Mouse (Mus musculus) forelimb bud, embryonic 11.5 days (tissue): ENCODE data around the gene Prkcb.
A peak's percentile ranks its signal among the peaks of the same experiment; 100 is the strongest.

Experiments
- DNase-seq: peaks from one replicate; pipeline ENCODE4 v3.0.0-alpha.2; 2012; ENCODE audit warnings: low read depth, low spot score

Gene Prkcb

DNA sequence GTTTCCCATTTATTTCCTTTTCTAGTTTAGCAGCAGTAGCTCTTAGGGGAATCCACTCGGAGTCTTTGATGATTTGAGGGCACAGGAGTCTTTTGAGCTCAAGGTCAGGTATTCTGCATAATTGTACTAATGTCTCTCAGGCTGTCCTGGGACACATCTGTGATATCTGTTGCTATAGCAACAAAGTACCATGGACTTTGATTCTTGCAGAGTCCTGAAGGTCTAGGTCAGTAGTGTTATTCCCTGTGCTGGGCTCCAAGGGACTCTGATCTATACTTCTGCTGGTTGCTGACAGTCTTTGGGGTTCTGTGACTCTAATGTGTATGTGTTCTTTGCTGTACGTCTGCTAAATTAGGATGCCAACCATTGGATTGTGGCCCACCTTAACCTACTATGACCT lies 171.5 kb downstream of the Prkcb start:
- no peak for DNase-seq

DNA sequence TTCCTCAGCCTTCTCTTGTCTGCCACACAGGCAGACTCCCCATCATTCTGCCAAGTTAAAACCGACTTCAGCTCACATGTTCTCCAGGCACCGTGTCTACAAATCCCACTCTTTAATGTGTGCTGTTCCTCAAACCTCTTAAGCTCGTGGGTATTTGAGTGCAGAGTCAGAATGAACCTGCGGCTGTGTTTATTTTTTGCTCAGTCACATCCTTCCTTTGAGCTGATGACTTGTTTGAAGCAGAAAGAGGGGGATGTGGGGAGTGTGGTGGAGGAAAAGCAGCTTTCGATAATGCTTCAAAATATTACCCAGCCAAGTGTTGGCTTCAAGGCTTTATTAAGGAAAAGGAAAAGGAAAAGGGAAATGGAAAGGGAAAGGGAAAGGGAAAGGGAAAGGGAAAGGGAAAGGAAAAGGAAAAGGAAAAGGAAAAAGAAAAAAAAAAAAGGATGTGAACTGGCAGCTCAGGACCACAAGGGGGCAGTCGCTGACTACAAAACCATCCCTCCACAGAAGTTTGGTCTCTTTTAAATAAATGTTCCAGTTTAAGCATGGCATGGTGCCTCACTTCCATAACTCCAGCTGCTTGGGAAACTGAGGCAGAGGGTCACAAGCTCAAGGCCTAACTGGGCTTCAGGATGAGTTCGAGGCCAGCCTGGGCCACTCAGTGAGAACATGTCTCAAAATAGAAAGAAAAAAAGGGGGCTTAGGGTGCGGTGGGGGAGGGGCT lies 177.4 kb downstream of the Prkcb start:
- DNase-seq: peak; percentile 40

DNA sequence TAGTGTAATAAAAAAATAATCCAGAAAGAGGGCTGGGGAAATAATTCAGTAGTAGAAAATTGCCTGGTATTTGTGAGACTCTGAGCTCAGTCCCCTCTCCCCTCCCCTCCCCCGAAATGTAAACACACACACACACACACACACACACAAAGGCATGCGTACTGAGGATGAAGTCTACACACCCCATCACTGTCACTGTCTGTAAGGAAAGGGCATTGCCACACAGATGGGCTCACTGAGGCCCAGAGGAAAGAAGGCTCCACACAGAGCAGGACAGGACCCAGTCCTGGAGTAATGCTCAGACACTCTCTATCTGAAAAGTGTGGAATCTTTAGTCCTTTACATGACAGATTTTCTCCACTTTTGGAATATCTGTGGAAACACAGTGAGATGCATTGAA lies 178.2 kb downstream of the Prkcb start:
- no peak for DNase-seq

DNA sequence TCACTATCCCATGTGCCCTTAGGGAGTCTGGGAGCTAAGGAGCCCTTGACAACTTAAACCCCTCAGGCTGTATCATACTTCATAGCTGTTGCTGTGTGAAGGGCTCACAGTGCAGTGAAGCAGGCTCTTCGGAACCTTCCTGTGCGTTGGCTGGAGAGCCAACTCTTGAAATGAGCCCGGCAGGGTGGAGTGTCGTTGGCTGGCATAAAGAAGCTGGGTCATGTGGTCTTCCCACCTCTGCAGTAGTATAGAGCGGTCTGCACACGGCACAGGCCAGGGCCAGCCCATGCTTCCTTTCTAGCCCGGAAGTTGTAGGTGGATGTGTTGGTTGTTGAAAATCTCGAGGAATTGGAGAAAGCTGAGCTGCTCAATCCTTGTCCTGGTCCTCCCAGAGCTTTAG lies 179.3 kb downstream of the Prkcb start:
- no peak for DNase-seq

DNA sequence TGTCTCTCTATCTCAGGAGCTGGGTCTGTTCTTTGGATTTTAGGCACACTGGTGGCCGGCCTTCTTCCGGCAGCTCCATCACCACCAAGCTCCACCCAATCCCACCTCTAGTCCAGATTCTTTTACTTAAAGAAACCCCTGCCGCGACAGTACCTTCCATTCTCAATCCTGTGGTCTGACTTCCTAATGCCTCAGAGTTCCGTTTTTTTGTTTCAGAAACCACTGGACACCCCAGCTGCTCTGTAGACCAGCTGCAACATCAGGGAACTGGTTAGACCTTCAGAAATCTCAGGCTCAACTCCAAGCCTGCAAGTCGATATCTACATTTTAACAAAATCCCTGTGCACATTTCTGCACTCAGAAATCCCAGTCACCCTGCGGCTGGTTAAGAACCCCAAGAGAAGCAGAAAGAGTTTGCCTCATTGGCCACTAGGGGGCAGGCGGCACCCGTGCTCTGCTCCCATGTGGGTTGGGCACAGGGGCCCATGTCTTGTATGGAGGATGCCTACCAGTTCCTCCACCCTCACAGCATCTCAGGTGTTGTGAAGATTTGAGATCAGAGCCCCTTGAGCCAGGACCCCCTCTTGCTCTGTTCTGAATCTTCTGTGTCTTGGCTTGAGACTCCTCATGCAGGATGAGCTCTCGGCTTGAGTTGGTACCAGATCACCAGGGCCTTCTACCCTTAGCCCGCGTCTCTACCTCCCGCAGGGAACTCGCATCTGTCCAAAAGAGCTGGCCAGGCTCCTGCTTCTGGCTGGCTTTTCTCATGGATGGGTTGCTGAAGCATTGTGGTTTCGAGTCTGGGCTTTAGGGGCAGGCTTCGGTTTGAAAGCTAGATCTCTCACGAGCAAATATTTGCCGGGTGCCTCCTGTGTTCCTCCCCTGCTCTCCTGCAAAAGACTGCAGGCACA lies 182.1 kb downstream of the Prkcb start:
- peak; percentile 58 for DNase-seq

DNA sequence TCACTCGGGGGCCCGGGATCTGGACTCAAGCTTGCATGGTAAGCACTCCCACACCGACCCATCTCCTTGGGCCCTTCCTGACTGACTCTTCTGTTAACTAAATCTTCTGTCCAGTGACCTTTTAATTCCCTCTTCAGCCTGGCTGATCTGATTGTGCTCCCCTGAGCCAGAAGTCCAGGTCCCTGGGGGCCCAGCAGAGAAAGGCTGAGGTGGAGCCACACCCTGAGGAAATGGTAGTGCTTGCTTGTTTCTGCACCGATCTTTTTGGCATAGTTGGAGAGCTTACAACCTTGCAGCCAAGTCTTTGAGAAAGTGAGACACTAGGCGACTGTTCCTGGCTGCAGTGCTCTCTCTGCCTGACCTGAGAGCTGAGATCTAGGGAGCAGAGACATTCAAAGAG lies 183.7 kb downstream of the Prkcb start:
- no peak for DNase-seq

DNA sequence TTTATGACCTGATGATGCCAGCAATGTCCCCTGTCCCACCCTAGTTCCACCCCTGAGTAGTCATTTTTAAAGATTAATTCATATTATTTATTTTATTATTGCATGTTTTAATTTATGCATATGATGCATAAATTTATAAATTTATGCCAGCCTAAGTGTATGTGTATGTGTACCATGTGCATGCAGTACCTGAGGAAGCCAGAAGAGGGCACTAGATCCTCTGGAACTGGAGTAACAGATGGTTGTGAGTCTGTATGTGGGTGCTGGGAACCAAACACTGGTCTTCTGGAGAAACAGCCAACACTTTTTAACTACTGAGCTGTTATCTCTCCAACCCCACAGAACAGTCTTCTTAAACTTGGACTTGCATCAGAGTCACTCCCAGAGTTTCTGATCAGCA lies 186.5 kb downstream of the Prkcb start:
- no peak for DNase-seq

DNA sequence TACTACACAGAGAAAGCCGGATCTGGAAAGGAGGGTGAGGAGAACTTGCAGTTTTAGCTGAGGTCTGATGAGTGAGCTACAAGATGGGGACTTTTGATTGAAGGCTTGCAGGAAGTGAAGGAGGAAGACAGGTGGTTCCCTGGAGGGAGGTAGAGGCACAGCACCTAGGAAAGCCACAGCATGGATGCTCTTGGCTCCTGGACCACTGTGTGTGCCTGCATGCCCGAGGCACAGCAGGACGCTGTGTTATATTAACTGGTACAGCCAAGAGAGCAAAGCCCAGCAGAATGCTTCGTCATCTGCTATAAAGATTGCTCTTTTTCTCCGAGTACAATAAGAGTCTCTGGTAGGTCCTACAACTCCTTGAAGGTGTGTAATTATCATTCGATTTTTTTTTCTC lies 188.1 kb downstream of the Prkcb start:
- DNase-seq: no peak

DNA sequence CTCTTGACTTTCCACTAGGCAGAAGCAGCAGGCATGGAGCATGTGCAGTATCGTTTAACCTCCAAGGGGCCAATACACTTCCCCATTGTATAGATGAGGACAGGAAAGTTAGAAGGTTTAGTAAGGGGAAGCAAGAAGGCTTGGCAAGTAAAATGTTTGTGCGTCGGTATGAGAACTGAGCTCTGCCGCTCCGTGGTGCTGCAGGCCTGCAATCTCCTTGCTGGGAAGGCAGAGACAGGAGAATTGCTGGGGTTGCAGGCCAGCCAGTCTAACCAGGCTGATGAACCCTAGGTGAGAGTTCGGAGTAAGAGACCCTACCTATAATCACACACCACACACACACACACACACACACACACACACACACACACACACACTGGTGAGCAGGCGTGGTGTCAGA lies 188.6 kb downstream of the Prkcb start:
- DNase-seq: no peak

DNA sequence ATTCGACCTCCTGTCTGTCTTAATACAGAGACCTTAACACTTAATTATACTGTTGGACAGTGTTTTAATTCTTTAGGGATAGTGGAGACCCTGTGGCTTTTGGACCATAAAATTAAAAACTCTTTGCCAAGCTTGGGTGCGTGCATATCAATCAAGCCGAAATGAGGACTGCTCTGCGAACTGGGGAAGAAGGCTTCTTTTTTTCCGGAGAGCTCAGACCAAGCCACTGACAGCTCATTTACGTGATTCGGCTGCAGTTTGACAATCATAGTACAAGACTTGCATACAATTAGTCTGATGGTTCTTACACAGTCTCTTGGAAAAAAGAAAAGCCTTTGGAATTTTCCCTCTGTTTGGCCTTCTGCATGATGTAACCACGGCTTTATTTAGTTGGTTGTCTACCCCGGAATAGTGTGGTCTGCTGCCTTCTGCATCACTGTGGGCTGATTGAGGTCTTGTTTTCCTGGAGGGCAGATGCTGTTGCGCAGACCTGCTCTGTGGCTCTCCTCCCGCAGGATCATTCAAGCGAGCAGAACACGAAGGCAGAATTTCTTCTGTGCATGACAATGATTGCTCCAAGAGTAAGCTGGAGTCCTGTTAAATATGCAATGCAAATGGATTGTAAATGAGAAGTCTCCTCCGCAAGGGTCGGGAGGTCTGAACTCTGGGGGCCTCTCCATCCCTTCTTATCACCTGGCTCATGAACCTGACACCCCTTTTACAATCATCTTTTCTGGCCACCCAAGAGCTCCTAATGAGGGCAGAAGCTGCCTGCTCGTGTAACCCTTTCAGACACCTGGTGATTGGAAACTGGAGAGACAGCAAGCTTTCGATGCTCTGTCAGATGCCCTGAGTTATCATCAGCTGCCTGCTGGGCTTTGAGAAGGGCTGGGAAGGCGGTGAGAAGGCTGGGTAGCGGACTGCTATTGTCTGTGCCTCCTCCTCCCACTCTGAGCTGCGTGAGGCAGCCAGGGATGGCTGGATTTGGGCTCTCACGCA lies 189.3 kb downstream of the Prkcb start:
- DNase-seq: no peak

DNA sequence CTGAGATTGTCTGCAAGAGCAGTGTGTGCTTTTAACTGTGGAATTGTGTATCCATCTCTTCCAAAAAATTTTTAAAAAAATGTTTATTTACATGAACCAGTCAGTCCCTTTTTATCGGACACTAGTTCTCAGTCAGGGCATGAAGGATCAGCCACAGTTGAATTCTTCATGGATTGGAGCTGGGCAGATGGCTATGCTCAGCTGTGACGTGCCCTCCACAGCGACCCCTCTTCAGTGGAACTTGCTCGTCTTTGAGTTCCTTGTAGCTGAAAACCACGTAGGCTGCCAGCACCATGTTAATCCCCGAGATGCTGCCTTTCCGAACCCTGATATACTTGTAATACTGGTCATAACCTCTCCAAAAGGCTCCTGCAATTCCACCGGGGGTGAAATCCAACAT lies 195.4 kb downstream of the Prkcb start:
- no peak for DNase-seq

DNA sequence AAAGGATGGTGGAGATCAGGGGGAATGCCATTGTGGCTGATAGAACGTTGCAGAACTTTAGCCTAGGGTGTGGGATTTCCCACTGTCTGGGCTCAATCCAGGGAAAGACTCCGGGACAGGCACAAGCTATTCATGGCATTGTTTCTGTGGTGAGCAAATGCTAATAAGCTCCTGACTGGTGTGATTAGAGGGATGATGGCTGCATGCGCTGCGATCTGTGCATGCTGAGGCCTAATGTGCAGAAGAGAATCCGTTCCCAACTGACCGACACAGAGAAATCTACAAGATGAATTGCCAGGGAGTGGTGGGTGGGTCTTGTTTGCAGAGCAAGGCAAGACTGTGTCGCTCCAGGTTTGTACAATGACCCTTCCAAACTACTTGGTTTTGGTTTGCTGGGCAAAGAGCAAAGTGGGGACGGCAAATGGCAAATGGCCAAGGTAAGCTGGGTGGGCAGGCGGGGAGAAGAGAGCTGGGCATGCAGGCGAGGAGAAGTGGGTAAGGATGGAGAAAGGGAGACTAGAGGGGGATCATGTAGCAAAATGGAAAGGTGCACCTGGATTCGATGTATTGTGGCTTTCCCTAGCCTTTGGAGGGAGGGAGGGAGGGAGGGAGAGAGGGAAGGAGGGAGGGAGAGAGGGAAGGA lies 199.5 kb downstream of the Prkcb start:
- DNase-seq: no peak

DNA sequence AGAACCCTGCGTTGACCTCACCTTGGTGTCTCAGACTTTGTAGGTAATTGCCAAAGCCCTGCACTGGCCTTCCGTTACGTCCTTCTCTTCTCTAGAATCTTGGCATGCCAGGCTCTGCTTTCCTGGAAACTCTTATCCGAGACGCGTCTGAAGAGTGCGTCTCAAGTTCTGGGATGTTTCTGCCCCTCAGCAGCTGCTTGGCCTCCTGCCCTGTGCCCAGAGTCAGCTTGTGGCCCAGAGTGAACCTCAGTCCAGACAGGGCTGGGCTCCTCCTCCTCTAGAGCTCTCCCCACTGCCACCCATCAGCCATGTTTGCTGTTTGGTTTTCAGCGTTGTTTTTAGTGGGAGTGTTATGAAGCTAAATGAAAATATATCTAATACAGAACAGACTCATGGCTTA lies 203.5 kb downstream of the Prkcb start:
- no peak for DNase-seq

DNA sequence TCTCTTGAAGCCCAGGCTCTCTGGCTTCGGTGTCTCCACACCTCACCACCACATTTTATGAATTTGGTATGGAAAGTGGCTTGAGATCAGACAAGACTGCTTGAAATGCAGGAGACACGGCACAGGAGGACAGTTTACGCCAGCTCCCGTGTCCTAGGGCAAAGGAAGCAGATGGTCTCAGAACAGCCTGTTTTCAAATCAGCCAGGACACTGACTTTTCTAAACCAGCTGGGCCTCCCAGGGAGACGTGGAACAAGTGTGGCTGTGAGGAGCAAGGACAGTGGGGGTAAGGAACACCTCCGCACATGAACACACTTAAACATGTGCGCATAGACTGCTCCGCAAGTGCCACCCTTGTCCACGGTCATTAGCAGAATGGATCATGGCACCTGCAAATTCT lies 204.4 kb downstream of the Prkcb start:
- no peak for DNase-seq

DNA sequence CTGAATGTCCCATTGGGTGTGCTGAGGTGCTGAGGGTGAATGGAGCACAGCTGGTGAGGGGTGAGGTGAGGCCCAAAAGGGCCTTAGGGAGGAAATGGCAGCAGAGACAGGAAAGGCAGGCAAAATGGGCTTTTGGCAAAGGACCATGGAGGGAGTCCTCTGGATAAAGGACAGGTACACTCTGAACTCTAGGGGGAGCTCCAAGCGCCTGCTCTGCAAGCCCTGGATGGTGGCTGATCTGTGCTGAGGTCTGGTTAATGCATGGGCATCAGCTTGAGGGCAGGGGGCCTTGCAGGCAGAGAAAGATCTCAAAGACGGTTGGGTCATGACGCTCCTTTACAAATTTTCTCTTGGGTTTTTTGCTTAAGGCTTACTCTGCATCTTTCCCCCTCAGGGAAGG lies 205.5 kb downstream of the Prkcb start:
- DNase-seq: peak; percentile 30

DNA sequence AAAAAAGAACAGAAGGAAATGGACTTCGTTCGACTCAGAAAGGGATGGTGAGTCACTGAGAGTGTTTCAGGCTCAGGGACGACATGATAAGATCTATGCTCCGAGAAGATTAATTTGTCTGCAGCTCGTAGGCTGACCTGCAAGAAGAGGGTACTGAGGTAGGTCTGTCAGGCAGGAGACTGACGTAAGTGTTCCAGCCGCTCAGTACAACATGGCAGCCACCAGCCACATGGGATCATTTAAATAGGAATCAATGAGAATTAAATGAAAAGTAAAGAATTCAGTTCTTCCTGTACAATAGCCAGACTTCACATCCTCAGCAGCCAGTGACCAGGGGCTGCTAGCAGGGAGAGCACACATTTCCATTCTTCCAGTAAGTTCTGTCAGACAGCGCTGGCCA lies 209.0 kb downstream of the Prkcb start:
- no peak for DNase-seq

DNA sequence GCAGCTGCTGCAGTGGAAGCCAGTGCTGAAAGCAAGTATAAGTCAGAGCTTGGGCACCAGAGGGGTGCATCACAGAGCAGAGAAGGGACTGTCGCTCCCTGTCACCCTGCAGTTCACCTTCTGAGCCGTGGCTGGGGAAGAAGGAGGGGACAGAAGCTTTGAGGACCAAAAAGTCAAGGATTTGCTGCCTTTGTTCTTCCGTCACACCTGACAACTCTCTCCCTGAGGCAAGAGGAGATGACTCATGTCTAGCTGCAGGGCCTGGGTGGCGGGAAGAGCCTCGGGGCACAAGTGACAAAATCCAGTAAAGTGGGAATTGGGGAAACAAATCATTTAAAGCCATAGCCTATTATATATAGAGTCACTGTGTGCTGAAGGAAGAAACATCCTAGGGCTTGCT lies 209.9 kb downstream of the Prkcb start:
- no peak for DNase-seq

DNA sequence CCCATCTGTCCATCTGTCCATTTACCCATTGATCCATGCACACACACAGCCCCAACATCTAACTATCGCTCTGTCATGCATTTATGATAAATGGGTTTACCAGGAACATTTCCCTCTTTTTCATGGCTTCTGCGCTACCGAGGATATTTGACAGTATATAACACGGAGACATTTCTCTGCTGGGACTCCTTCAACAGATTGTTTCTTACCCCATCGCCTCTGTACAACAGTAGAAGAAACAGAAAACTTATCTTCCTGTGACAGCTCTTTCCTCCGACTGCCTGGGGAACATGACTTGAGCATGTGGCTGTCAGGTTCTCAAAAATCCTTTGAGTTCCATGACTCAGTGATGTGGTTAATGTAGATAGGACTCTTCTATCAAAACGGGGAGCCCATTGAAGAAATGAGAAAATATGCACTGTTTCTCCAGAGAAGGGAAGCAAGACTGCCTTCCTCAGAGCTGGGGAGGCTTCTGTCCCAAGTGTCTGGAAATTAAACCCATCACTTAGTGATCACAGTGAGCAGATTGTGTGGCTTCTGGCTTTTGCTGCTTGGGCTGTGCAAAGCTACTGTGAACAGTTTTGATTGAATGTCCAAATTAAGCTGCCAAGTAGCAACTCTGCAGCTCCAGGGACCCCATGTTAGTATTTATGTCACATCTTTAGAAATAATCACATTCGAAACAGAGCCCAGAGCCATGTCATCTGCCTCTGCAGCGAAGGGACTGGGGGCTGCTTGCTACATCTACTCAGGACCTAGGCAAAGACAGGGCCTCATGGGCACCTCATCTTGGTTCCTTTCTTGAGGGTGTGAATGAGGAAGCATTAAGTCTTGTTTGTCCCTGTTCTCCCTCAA lies 211.4 kb downstream of the Prkcb start:
- DNase-seq: no peak

DNA sequence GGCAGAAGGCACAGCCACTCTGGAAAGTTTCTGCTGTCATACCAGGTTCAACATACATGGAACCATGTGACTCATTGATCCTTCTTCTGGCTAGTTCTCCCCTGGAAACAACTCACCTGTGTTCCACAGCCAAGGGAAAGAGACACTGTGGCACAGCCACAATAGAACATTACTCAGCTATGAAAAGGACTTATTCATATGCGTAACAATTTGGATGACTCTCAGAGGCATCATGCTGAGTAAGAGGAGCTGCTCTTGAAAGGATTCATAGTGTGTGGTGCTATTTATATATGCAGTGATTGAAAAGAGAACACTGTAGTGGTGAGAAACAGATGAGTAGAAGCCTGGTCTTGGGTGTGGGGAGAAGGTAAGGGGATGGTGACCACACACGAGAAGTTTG lies 217.9 kb downstream of the Prkcb start:
- DNase-seq: no peak

DNA sequence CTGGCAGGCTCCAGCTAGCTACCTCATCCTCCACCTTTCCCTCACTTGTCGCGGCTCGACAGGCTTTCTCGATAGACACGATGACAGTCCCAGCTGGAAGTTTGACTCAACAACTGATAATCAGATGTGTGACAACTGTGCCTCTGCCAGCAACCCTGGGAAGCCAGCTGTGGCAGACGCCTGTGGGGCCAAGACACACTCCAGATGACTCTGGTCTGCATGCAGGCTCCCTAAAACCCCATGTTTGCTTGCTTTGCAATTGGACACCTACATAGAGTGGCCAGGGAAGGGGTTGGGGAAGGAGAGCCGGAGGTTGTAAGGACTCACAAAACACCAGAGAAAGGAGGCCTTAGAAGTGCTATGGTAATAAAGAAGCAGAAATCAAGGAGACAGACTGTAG lies 221.4 kb downstream of the Prkcb start:
- no peak for DNase-seq
